Mouse (Mus musculus) heart, adult 2 months (tissue): ENCODE measurements around the gene Mrpl35. TPM values are rescaled to one million over a fixed set of nuclear protein-coding genes. Genes with fewer than 3 reads are reported as not detected.
A peak's percentile ranks its signal among the peaks of the same experiment; 100 is the strongest.

Experiments
- DNase-seq, 2 experiments: peaks; one replicate each; pipeline ENCODE4 v3.0.0; 2021
- H3K27ac ChIP-seq: fragments of 200-600 bp; 2 replicates; pipeline ENCODE4 v1.8.1; 2022
- H3K27me3 ChIP-seq: fragments of 200-500 bp; 2 replicates; pipeline ENCODE4 v1.6.1; 2012; ENCODE audit warnings: mild to moderate bottlenecking, low read length, inconsistent platforms, mixed read lengths; ENCODE audit not compliant: control insufficient read depth, insufficient read depth
- H3K36me3 ChIP-seq: fragments of 200-500 bp; 2 replicates; pipeline ENCODE4 v1.6.1; 2012; ENCODE audit warnings: low read length, inconsistent platforms; ENCODE audit not compliant: control insufficient read depth, insufficient read depth
- H3K4me1 ChIP-seq: fragments of 200-500 bp; 2 replicates; pipeline ENCODE4 v1.6.1; 2011; ENCODE audit warnings: low read length; ENCODE audit not compliant: control insufficient read depth, insufficient read depth
- H3K4me3 ChIP-seq: fragments of 200-600 bp; 2 replicates; pipeline ENCODE4 v1.8.1; 2022
- H3K79me2 ChIP-seq: fragments of 200-500 bp; replicated peaks from 2 replicates; pipeline ENCODE4 v1.6.1; 2012; ENCODE audit warnings: mild to moderate bottlenecking, inconsistent platforms, low read length, moderate library complexity, mixed read lengths; ENCODE audit not compliant: control insufficient read depth, insufficient read depth
- H3K9ac ChIP-seq: fragments of 200-500 bp; 2 replicates; pipeline ENCODE4 v1.6.1; 2012; ENCODE audit warnings: low read depth, mild to moderate bottlenecking, control low read depth, inconsistent platforms, low read length, mixed read lengths
- CTCF ChIP-seq: fragments of 200-600 bp; IDR thresholded peaks from 2 replicates; pipeline ENCODE4 v1.8.1; 2022; ENCODE audit warnings: antibody characterized with exemption, mild to moderate bottlenecking, moderate library complexity
- EP300 ChIP-seq: fragments of 200-500 bp; IDR thresholded peaks from 2 replicates; pipeline ENCODE4 v1.6.1; 2011; ENCODE audit warnings: low read depth, low read length, control low read depth; ENCODE audit not compliant: insufficient read depth
- POLR2A ChIP-seq: fragments of 200-500 bp; IDR thresholded peaks from 2 replicates; pipeline ENCODE4 v1.6.1; 2011; ENCODE audit warnings: mild to moderate bottlenecking, low read depth, low read length, control low read depth; ENCODE audit not compliant: insufficient read depth
- WGBS: fragments of 180-500 bp; shearing (Covaris S2); methylation state at CpG from one replicate; pipeline ENCODE4 v1.1.7; 2018; 5-methylcytosine and 5-hydroxymethylcytosine counted together
- intact Hi-C: fragments of 180-260 bp; cut with DNase I; formaldehyde crosslinking; loops from one replicate; pipeline ENCODE4 v1.15.1; 2025
- polyA plus RNA-seq: library from polyadenylated mRNA; depleted of rRNA; stranded (reverse); fragments of >200 nt; gene quantifications from 2 replicates; pipeline ENCODE4 v1.2.3, GENCODE M21; 2012
- total RNA-seq, 2 experiments: library from RNA; stranded (reverse); gene quantifications; 2 replicates each; pipeline ENCODE4 v1.2.3; 2021

Gene Mrpl35
- total and polyA plus RNA-seq, 3 experiments: 14.3 to 49.0 (median 48.2) TPM

GRCm38 (mm10) chr6:71806713-71807112 lies 20.1 kb downstream of the Mrpl35 start:
- no peaks in the 10 kb centered on the region for H3K36me3 ChIP-seq
- H3K4me3 ChIP-seq: no peak overlapping the region
- H3K79me2 ChIP-seq: no peaks in the 10 kb centered on the region
- 33% methylated on average over 1 of the region's 1 CpGs for WGBS
- intact Hi-C loops: loop anchor here (10.0 kb wide), 2 partner anchors 212 to 402 kb away; no protein-coding TSS in a partner anchor
- H3K4me1 ChIP-seq: peaks cover 2% of the 10 kb centered on the region
- no peak for DNase-seq
- H3K27ac ChIP-seq: no peak overlapping the region
- no peaks in the 10 kb centered on the region for H3K27me3 ChIP-seq
- TF ChIP-seq POLR2A: no peak
- TF ChIP-seq EP300: no peak
- no peak for TF ChIP-seq CTCF
- no peak overlapping the region for H3K9ac ChIP-seq

- DNase-seq: peak; percentile 66 to 67
- 8% methylated on average over 12 of the region's 12 CpGs for WGBS
- TF ChIP-seq EP300 (peak; percentile 95), CTCF (peak; percentile 99), POLR2A (no peak)
- Histone ChIP-seq H3K36me3 (no peaks in the 10 kb centered on the region), H3K4me3 (no peak overlapping the region), H3K27me3 (no peaks in the 10 kb centered on the region), H3K9ac (no peak overlapping the region), H3K79me2 (no peaks in the 10 kb centered on the region), H3K27ac (peak overlapping the region; percentile 47), H3K4me1 (peaks cover 2% of the 10 kb centered on the region)
- intact Hi-C loops: loop anchor here (1.0 to 10.0 kb wide), 6 partner anchors 182 to 655 kb away; no protein-coding TSS in a partner anchor
Observed at GRCm38 (mm10) chr6:71804061-71804829, 22.5 kb downstream of the Mrpl35 start.

- no peaks in the 10 kb centered on the region for H3K27me3 ChIP-seq
- no peaks in the 10 kb centered on the region for H3K36me3 ChIP-seq
- H3K79me2 ChIP-seq: no peaks in the 10 kb centered on the region
- DNase-seq: no peak
- H3K4me1 ChIP-seq: peaks cover 2% of the 10 kb centered on the region
- intact Hi-C loops: loop anchor here (1.0 to 10.0 kb wide), 6 partner anchors 181 to 654 kb away; no protein-coding TSS in a partner anchor
- H3K27ac ChIP-seq: no peak overlapping the region; the same call in 1 of the 2 replicates
- no peak for TF ChIP-seq POLR2A
- no peak for TF ChIP-seq EP300
- TF ChIP-seq CTCF: no peak
- H3K4me3 ChIP-seq: no peak overlapping the region
- no peak overlapping the region for H3K9ac ChIP-seq
- 93% methylated on average over 1 of the region's 1 CpGs for WGBS
Observed at GRCm38 (mm10) chr6:71803609-71804008, 23.2 kb downstream of the Mrpl35 start.

- Histone ChIP-seq H3K27ac (no peak overlapping the region), H3K36me3 (no peaks in the 10 kb centered on the region), H3K4me1 (peaks cover 2% of the 10 kb centered on the region), H3K79me2 (no peaks in the 10 kb centered on the region), H3K4me3 (no peak overlapping the region), H3K9ac (no peak overlapping the region), H3K27me3 (no peaks in the 10 kb centered on the region)
- no peak for TF ChIP-seq EP300
- TF ChIP-seq CTCF: no peak
- no peak for TF ChIP-seq POLR2A
- intact Hi-C loops: loop anchor here (5.0 to 10.0 kb wide), 4 partner anchors 179 to 499 kb away; no protein-coding TSS in a partner anchor
- WGBS: 74% methylated on average over 10 of the region's 10 CpGs
- no peak for DNase-seq
Observed at GRCm38 (mm10) chr6:71801714-71802094, 25.1 kb downstream of the Mrpl35 start.

GRCm38 (mm10) chr6:71801011-71801713 lies 25.6 kb downstream of the Mrpl35 start:
- no peaks in the 10 kb centered on the region for H3K36me3 ChIP-seq
- intact Hi-C loops: loop anchor here (5.0 to 10.0 kb wide), 4 partner anchors 179 to 499 kb away; no protein-coding TSS in a partner anchor
- no peak overlapping the region for H3K4me3 ChIP-seq
- TF ChIP-seq CTCF (no peak), EP300 (no peak), POLR2A (no peak)
- no peak for DNase-seq
- peaks cover 2% of the 10 kb centered on the region for H3K4me1 ChIP-seq
- H3K9ac ChIP-seq: no peak overlapping the region
- WGBS: 50% methylated on average over 7 of the region's 7 CpGs
- H3K79me2 ChIP-seq: no peaks in the 10 kb centered on the region
- H3K27ac ChIP-seq: no peak overlapping the region
- no peaks in the 10 kb centered on the region for H3K27me3 ChIP-seq

GRCm38 (mm10) chr6:71799391-71799790 lies 27.4 kb downstream of the Mrpl35 start:
- no peak for DNase-seq
- Histone ChIP-seq H3K27me3 (no peaks in the 10 kb centered on the region), H3K79me2 (no peaks in the 10 kb centered on the region), H3K27ac (no peak overlapping the region), H3K9ac (no peak overlapping the region), H3K4me1 (no peaks in the 10 kb centered on the region), H3K4me3 (no peak overlapping the region), H3K36me3 (no peaks in the 10 kb centered on the region)
- intact Hi-C loops: no loop called here
- WGBS: 32% methylated on average over 3 of the region's 3 CpGs
- no peak for TF ChIP-seq POLR2A
- TF ChIP-seq EP300: no peak
- no peak for TF ChIP-seq CTCF
